Mouse (Mus musculus) C2C12 (cell line): ENCODE data around the gene Mgmt. TPM values are rescaled to one million over a fixed set of nuclear protein-coding genes. Genes with fewer than 3 reads are reported as not detected.

Experiments
- H3K27me3 ChIP-seq: one replicate; pipeline ENCODE4 v1.6.1; 2011; ENCODE audit not compliant: control insufficient read depth, insufficient read depth, insufficient read length
- H3K36me3 ChIP-seq: one replicate; pipeline ENCODE4 v1.6.1; 2011; ENCODE audit not compliant: control insufficient read depth, insufficient read depth
- H3K4me3 ChIP-seq: one replicate; pipeline ENCODE4 v1.5.1; 2011; ENCODE audit warnings: mild to moderate bottlenecking, control low read depth; ENCODE audit not compliant: poor library complexity, insufficient read depth, severe bottlenecking
- H3K79me2 ChIP-seq: one replicate; pipeline ENCODE4 v1.6.1; 2011; ENCODE audit not compliant: control insufficient read depth, insufficient read depth
- H3K79me3 ChIP-seq: one replicate; pipeline ENCODE4 v1.6.1; 2011; ENCODE audit warnings: low read depth, control low read depth
- H3ac ChIP-seq: one replicate; pipeline ENCODE3; 2011; ENCODE audit warnings: low read depth; ENCODE audit not compliant: control insufficient read depth, insufficient read length
- CEBPB ChIP-seq: IDR thresholded peaks from one replicate; pipeline ENCODE4 v1.6.1; 2011; ENCODE audit warnings: low read depth, mild to moderate bottlenecking, control low read depth, moderate library complexity
- CTCF ChIP-seq: IDR thresholded peaks from one replicate; pipeline ENCODE4 v1.5.1; 2011; ENCODE audit not compliant: control insufficient read depth, insufficient read depth, insufficient read length
- FOSL1 ChIP-seq: IDR thresholded peaks from one replicate; pipeline ENCODE4 v1.8.0; 2011; ENCODE audit warnings: mild to moderate bottlenecking, low read length; ENCODE audit not compliant: poor library complexity, insufficient read depth, severe bottlenecking
- MAX ChIP-seq: IDR thresholded peaks from one replicate; pipeline ENCODE4 v1.6.1; 2011; ENCODE audit warnings: mild to moderate bottlenecking, control low read depth
- MYOD1 ChIP-seq: IDR thresholded peaks from one replicate; pipeline ENCODE4 v1.6.1; 2011; ENCODE audit warnings: low read depth; ENCODE audit not compliant: control insufficient read depth, insufficient read length
- MYOG ChIP-seq: IDR thresholded peaks from one replicate; pipeline ENCODE4 v1.6.1; 2011; ENCODE audit not compliant: control insufficient read depth, insufficient read length; ENCODE audit errors: extremely low read depth
- USF1 ChIP-seq: IDR thresholded peaks from one replicate; pipeline ENCODE4 v1.6.1; 2011; ENCODE audit warnings: low read depth, mild to moderate bottlenecking, control low read depth, moderate library complexity
- polyA plus RNA-seq: library from polyadenylated mRNA; unstranded; fragments of >200 nt; fragmentation: generic; extraction: Trizol; gene quantifications from one replicate; pipeline ENCODE4 v1.2.1, GENCODE M21; 2012; ENCODE audit warnings: missing spikeins

Gene Mgmt
- polyA plus RNA-seq, 1 experiment = 1.9 TPM

DNA sequence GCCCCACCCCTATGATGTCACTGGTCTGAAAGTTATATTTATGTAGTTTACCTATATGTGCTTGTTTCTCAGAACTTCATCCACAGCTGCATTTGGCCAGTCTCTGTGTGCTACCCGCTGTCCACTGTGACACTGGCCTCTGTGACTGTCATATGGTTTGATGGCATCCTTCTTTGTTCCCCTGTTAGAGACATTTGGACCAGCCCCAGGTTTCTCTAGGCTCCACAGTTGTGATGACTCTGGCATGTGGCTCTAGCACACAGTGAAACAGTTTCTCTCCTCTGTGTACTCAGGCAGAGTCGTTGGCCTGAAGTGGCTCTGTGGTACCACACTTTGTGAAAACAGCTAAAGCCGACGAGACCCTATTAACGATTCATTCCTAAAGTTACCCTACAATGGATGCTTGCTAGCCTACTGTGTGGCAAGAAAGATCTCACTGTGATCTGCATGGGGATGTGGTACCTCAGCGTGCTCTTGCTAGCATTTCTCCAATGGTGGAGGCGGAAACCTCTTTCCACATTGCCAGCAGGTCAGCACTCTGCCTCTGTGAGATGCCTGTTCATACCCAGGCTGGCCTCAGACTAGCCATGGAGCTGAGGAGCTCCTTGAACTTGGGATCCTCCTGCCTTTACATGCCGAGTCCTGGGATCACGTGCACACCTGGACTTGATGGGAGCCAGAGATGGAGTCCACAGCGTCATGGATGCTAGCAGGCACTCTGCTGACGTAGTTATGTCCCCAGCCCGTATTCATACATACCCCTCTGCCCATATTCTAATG lies 26.8 kb downstream of the Mgmt start:
- Histone ChIP-seq H3ac (no peak overlapping the region), H3K79me3 (no peaks in the 10 kb centered on the region), H3K79me2 (no peaks in the 10 kb centered on the region), H3K4me3 (no peak overlapping the region), H3K27me3 (no peaks in the 10 kb centered on the region), H3K36me3 (no peaks in the 10 kb centered on the region)
- TF ChIP-seq FOSL1 (no peak), MYOG (no peak), CTCF (no peak), MYOD1 (no peak), USF1 (no peak), CEBPB (no peak), MAX (no peak)

- H3K36me3 ChIP-seq = no peaks in the 10 kb centered on the region
- no peak overlapping the region for H3K4me3 ChIP-seq
- no peaks in the 10 kb centered on the region for H3K79me3 ChIP-seq
- TF ChIP-seq MAX (no peak), CEBPB (no peak), FOSL1 (no peak), CTCF (no peak), USF1 (no peak), MYOD1 (no peak), MYOG (no peak)
- no peaks in the 10 kb centered on the region for H3K27me3 ChIP-seq
- H3ac ChIP-seq = no peak overlapping the region
- H3K79me2 ChIP-seq = no peaks in the 10 kb centered on the region
Observed at GRCm38 (mm10) chr7:136922230-136922629, 27.8 kb downstream of the Mgmt start.

DNA sequence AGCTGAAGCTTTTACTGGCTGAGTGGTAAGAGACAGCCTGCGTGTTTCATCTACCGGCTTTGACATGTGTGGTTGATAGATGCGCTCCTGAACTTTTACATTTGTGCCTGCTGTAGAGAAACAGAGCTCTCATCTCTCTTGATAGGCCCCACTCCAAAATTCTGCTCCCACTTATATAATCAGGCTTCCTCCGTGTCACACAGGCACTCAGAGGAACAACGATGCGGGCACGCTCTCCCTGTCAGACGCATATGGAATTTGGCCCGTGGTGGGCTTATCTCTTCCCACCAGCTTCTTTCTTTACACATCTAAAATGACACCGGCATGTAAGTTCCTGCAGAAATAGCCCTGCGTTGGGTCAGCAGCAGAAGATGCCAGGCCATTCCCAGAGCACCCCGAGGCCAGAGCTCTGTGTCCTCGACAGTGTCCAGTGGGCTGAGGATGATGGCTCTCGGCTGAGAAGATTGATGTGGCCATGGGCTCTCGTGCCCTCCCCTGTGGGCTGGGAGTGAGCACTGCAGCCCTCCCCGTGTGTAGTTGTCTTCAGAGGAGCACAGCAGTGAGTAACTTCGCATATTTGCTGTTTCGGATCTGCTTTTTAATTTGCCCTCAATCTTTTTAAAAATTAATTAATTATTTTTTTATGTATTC lies 30.3 kb downstream of the Mgmt start:
- H3K4me3 ChIP-seq = no peak overlapping the region
- no peaks in the 10 kb centered on the region for H3K36me3 ChIP-seq
- H3K79me2 ChIP-seq = no peaks in the 10 kb centered on the region
- H3ac ChIP-seq = no peak overlapping the region
- no peaks in the 10 kb centered on the region for H3K27me3 ChIP-seq
- H3K79me3 ChIP-seq = no peaks in the 10 kb centered on the region
- TF ChIP-seq MAX (no peak), MYOG (no peak), CEBPB (no peak), FOSL1 (no peak), CTCF (no peak), MYOD1 (no peak), USF1 (no peak)

DNA sequence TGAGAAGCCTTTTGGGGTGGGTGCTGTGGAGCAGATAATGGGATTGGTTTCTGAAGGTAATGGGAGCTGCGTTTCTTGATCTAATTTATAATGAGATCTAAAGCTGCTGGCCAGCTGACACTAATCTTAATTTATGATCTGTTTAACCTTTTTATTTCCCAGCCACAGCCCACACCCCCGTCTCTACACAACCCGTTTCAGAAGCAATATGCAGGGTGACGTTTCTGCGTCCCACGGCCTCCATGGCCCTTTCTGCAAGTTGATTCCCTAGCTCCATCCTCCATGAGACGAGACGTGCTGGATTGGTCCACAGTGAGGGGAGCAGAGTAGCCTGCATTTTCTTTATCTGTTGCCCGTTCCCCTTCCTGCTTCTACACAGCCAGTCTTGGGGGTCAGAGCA lies 31.8 kb downstream of the Mgmt start:
- H3K79me2 ChIP-seq = no peaks in the 10 kb centered on the region
- H3K36me3 ChIP-seq = no peaks in the 10 kb centered on the region
- no peaks in the 10 kb centered on the region for H3K79me3 ChIP-seq
- no peaks in the 10 kb centered on the region for H3K27me3 ChIP-seq
- no peak overlapping the region for H3K4me3 ChIP-seq
- no peak overlapping the region for H3ac ChIP-seq
- no peak for TF ChIP-seq MYOD1
- TF ChIP-seq MAX = no peak
- no peak for TF ChIP-seq USF1
- TF ChIP-seq CEBPB = no peak
- TF ChIP-seq MYOG = no peak
- no peak for TF ChIP-seq FOSL1
- TF ChIP-seq CTCF = no peak

GRCm38 (mm10) chr7:136930451-136930850 lies 36.0 kb downstream of the Mgmt start:
- no peak overlapping the region for H3K4me3 ChIP-seq
- no peaks in the 10 kb centered on the region for H3K79me2 ChIP-seq
- no peaks in the 10 kb centered on the region for H3K36me3 ChIP-seq
- no peak overlapping the region for H3ac ChIP-seq
- no peaks in the 10 kb centered on the region for H3K79me3 ChIP-seq
- TF ChIP-seq USF1 = no peak
- no peak for TF ChIP-seq CEBPB
- no peak for TF ChIP-seq FOSL1
- no peak for TF ChIP-seq MYOG
- TF ChIP-seq CTCF = no peak
- no peak for TF ChIP-seq MAX
- TF ChIP-seq MYOD1 = no peak
- H3K27me3 ChIP-seq = no peaks in the 10 kb centered on the region
